Mouse (Mus musculus) megakaryocyte progenitor cell, adult 5-6 weeks (primary cell): Measurements from ENCODE around the gene Slc25a30. TPM values are rescaled to one million over a fixed set of nuclear protein-coding genes. Genes with fewer than 3 reads are reported as not detected.
"Not testable (repeated sequence)": the region's sequence is repeated elsewhere in the genome, so short reads cannot be mapped to it uniquely, and the experiment has no call there.

Experiments used
- ATAC-seq: replicated peaks from 2 replicates; pipeline ENCODE4 v1.8.0; 2016; ENCODE audit warnings: mild to moderate bottlenecking, moderate TSS enrichment, inconsistent platforms; ENCODE audit not compliant: poor library complexity
- total RNA-seq, 2 experiments: library from RNA; stranded (forward) in 1 of 2; stranded (reverse) in 1 of 2; fragments of 157-497, 149-512 nt in 1 of 2; fragments of 200-1000 nt in 1 of 2; gene quantifications; 2 replicates each; pipeline versions ENCODE4 v1.2.3 to v1.2.4; 2015 to 2017

The Slc25a30 gene
- total RNA-seq (2015) (17.3 TPM in 2 replicates), total RNA-seq (2017) (16.9 and 17.6 TPM in 2 replicates)

DNA sequence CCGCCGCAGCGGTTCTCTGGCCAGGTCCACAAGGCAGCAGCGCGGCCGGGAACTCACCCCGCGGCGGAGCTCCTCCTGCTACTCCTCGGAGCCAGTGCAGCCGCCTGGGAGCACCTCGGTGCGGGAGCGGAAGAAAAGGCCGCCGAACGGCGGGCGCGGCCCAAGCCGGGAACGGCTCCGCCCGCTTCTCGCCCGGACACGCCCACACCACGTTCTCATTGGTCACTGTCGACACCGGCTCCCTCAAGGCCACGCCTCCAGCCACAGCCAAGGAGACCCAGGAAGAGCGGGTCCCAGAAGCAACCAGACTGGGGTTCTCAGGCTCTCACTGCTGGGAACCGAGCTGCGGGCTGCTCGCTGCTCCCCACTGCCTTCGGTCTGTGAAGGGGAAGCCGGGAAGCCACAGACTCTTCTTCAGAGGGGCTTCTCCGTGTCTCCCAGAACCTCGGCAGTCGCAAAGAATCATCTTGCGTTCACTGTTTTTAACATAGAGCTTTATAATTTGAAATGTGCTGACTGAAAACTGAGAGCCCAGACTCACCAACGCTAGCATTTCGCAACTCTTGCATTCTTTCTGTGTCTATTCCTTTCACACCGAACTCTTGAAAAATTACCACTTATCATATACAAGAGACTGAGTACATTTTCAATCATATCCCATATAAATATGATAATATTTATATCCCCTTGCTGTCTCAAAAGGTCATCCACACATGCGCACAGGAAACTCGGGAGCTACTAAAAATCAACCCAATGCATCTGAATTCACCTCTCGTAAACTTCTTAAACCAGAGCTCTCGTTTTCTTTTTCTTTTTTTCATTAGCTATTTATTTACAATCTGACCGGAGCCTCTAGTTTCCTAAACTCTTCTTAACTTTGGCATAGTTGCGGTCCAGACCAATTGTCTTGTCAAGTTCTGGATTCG is at the start of gene Slc25a30:
Slc25a30 (minus strand) TSS at position 170 of the 926 bp plus-strand sequence.
- peak; percentile 97 for ATAC-seq

GRCm38 (mm10) chr14:75836579-75836978 is 49.7 kb upstream of the Slc25a30 start:
- ATAC-seq: no peak

DNA sequence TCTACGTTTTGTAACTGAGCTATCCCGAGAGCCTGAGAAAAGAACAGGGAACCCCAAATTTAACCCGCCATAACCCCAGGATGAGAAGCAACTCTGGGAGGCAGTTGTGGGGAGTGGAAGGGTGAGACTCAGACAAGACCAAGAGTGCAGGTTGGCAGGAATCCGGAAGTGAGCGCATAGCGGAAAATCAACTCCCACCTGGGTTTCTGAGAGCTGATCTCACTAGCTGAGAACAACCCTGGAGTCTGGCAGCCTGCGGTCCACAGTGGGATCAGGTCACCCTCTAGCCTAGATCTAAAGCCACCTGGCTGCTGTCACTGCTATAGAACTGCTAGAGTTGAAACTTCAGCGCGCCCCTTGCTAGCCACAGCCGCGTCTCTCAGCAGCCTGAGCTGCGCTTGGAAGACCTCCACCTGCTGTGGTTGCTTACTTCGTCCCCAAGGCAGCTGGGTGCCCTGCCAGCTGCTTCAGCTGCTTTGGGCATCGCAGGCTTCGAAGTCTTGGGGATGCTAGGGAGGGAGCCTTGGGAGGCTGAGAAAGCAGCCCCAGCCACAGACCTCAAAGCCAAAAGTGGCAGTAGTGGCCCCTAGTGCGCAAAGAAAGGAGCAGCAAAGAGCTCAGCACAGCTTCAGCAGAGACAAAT is 48.0 kb upstream of the Slc25a30 start:
- ATAC-seq: peak; percentile 40

GRCm38 (mm10) chr14:75834251-75834738 is 47.5 kb upstream of the Slc25a30 start:
- peak; percentile 56 for ATAC-seq

DNA sequence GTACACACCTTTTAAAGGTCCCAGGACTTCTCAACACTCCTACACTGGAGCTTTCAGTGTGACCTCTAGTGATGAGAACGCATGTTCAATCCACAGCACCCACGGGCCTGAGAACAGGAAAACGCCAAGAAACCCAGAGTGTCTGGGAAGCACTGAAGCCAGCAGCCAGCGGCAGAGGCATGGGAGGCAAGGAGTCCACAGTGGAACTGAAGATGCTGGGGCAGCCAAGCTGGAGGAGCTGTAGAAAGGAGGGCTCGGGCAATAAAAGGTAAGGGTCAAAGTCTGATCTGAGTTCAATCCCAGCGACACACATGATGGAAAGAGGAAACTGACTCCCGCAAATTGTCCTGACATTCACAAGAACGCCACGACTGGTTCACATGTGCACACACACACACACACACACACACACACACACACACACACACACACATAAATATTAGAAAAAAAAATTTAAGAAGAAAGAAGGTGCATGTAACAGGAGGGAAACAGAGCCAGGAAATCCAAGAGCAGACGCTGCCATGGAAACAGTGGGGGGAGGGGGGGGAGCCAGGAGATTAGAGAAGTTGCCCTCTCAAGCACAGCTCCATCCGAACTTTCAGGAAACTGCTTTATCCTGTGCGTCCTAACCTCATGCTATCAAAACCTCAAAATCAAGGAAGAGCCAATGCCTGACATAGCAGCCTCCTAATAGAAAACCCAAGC is 46.9 kb upstream of the Slc25a30 start:
- peak; percentile 22 for ATAC-seq

GRCm38 (mm10) chr14:75832982-75833381 is 46.1 kb upstream of the Slc25a30 start:
- ATAC-seq: no peak

DNA sequence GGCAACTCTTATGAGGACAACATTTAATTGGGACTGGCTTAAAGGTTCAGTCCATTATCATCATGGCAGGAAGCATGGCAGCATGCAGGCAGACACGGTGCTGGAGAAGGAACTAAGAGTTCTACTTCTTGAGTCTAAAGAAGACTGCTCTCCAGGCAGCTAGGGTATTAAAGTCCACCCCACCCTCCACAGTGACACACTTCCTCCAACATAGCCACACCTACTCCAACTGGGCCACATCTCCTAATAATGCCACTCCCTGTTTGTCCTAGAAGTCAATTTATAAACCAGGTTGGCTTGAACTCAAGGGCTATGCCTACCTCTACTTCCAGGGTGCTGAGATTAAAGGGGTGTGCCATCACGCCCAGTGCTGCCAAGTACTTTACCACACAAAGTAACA is 45.2 kb upstream of the Slc25a30 start:
- ATAC-seq: peak; percentile 3; the same call in 1 of the 2 replicates

DNA sequence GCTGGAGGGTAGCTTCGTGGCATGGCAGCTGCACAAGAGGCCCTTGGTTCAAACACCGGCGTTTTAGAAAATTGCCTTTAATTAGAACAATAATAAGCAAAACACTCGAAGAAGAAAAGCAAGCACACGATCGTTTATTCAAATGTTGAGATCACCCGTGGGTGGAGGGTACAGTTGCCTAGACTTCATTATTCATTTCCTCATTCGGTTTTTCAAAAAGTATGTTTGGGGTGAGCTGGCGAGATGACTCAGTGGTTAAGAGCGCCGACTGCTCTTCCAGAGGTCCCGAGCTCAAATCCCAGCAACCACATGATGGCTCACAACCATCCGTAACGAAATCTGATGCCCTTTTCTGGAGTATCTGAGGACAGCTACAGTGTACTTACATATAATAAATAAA is 43.0 kb upstream of the Slc25a30 start:
- ATAC-seq: not testable (repeated sequence)

DNA sequence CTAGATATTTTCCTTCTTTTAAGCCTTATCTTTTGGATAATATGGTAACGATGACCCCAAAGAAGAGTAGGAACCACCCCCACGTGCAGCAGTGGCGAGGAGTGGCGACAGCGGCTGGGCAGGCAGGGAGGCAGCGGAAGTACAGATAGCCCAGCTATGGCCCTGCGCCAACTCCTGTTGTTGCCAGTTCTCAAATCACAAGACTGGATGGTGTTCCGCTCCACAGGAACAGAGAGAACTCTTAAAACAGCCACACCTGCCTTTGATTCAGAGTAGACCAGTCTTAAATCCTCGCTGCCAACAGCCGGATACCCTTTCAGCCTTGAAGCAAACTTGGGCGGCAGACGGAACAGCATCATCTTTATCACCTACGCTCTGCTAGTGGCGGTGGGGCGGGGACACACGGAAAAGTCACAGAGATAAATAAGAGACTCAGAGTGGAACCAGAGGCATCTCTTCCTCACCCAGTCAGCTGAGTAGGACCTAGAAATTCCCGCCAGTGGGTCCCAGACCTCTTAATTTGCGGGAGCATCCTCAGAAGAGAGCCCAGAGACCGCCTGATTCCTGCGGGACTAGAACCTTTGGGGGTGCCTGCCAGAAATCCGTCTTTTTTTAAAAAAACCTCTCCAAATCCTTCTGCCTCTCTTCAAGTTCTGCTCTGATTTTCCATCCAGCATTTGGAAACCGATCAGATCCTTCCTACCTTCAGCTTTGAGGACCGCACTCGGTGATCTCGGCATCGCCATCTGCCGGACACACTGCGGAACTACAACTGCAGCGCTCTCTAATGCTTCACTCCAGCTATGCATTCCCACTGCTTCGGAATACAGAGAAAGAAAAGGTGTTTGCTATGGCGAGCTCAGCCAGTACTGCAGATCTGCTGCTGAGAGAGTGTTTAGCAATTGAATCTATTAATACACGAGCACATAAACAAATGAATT is 42.3 kb upstream of the Slc25a30 start:
- ATAC-seq: peak; percentile 61

GRCm38 (mm10) chr14:75828221-75828620 is 41.4 kb upstream of the Slc25a30 start:
- no peak for ATAC-seq

- ATAC-seq: no peak
Measured at GRCm38 (mm10) chr14:75826851-75827410, 40.1 kb upstream of the Slc25a30 start.

- ATAC-seq: peak; percentile 41; the same call in 1 of the 2 replicates
Measured at GRCm38 (mm10) chr14:75820007-75820406, 33.2 kb upstream of the Slc25a30 start.

DNA sequence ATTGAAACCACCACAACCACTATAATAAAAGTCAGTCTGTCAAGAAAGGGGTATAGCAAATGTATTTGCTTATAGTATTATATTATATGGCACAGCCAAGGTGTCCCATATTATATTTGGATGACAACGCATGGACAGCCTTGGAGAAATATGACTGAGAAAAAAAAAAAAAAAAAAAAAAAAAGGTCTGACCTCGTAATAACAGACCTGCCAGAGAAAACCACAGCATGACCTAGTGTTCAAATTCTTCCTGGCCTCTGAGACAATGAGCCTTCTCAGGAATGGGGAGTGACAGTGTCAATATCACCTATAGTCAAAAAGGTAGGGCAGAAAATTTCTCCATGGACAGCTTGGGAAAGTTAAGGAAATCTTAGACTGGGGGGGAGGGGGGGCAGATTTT is 32.5 kb upstream of the Slc25a30 start:
- ATAC-seq: no peak

GRCm38 (mm10) chr14:75818528-75818927 is 31.7 kb upstream of the Slc25a30 start:
- peak; percentile 66 for ATAC-seq

DNA sequence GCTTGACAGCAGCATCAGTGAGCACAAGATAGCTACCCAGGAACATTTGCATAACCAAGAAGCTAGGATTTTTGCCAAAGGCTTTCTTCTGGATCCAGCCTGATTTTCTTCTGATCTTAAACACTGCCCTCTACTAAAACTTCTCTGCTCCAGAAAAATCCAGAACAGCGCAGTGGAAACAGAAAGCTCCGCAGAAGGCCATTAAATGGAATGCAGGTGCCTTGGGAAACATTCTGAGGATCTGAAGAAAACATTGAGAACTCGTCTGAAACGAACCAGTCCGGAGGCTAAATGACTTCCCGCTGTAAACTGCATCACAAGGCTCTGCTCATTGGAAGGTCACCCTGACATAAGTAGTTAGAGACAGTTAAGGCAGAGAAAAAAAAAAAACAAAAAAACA is 23.1 kb upstream of the Slc25a30 start:
- no peak for ATAC-seq

DNA sequence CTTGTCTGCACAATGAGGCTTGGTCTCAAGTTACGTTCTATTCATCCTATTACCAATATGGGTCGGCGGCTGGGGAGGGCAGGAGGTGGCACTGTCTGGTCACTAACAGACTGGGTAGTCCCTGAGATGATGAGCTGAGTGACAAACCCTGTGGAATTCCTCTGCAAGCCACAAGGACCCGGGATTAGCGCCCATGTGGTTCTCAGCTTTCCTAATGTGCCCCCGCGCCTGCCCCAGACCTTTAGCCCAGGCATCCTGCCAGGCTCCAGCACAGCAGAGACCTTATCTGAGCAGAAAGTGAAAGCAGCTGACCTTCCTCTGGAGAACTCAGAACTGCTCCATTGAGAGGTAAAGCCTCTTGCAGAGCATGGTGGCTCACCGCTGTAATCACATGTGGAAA is 21.0 kb upstream of the Slc25a30 start:
- ATAC-seq: peak; percentile 77

- ATAC-seq: no peak
Measured at GRCm38 (mm10) chr14:75797769-75798386, 11.0 kb upstream of the Slc25a30 start.

- no peak for ATAC-seq
Measured at GRCm38 (mm10) chr14:75795918-75796317, 9.1 kb upstream of the Slc25a30 start.

- ATAC-seq: no peak
Measured at GRCm38 (mm10) chr14:75794726-75795125, 7.9 kb upstream of the Slc25a30 start.
